ENCODE assay signal across 8 mouse cellular contexts in genomic region chr8:80610549-80611440, GRCm38 (mm10). TPM values are rescaled to one million over a fixed set of nuclear protein-coding genes. Genes with fewer than 3 reads are reported as not detected.
DNase-seq lines count a peak whose midpoint lies in the region; ATAC-seq and TF ChIP-seq lines count a peak whose summit lies in the region.

Gene Frem3, plus strand, starts transcription at chr8:80611080.

- WGBS in kidney, embryonic 14.5 days = 2% methylated on average over 32 of the region's 32 CpGs
- 2% methylated on average over 32 of the region's 32 CpGs for WGBS in hindbrain, embryonic 10.5 days
- WGBS in midbrain, postnatal 0 days = 2% methylated on average over 32 of the region's 32 CpGs

- no peak for TF ChIP-seq CTCF in midbrain, postnatal 0 days (IDR thresholded peaks at IDR 0.05)

- peak within 1 kb of the TSS; percentile 51 for H3K4me2 ChIP-seq in kidney, embryonic 14.5 days (replicated peaks; ENCODE audit: low read depth, low read length)
- H3K4me2 ChIP-seq in midbrain, postnatal 0 days (ENCODE audit: low read depth, low read length, poor library complexity, severe bottlenecking) = peak within 1 kb of the TSS; percentile 88

- DNase-seq in kidney, postnatal 14 days = no peak
- peak; percentile 10 for DNase-seq in brain, adult 2 months (ENCODE audit: low read depth, low spot score)
- DNase-seq in hindbrain, embryonic 10.5 days (ENCODE audit: low spot score) = no peak
- DNase-seq in midbrain, postnatal 0 days (ENCODE audit: low spot score) = no peak
- DNase-seq in urinary bladder, postnatal 25 days (ENCODE audit: low spot score) = no peak
- no peak for DNase-seq in MN1 (ENCODE audit: low spot score)
- DNase-seq in urinary bladder, adult 18-20 months (ENCODE audit: low spot score in 2 of 2) = no peak

- no peak within 1 kb of the TSS for H3K9ac ChIP-seq in kidney, embryonic 14.5 days (ENCODE audit: low read depth, low read length)
- peak within 1 kb of the TSS; percentile 48 for H3K9ac ChIP-seq in midbrain, postnatal 0 days (replicated peaks; ENCODE audit: low read length, poor library complexity, severe bottlenecking)

- H3K9me3 ChIP-seq in kidney, embryonic 14.5 days (ENCODE audit: control insufficient read depth, low read length) = no peaks in the 10 kb centered on the region
- no peaks in the 10 kb centered on the region for H3K9me3 ChIP-seq in hindbrain, embryonic 10.5 days
- H3K9me3 ChIP-seq in midbrain, postnatal 0 days (ENCODE audit: low read length) = no peaks in the 10 kb centered on the region

- peak within 1 kb of the TSS; percentile 27 for H3K4me3 ChIP-seq in kidney, embryonic 14.5 days (ENCODE audit: low read length)
- H3K4me3 ChIP-seq in hindbrain, embryonic 10.5 days = peak within 1 kb of the TSS; percentile 42
- peak within 1 kb of the TSS; percentile 44 for H3K4me3 ChIP-seq in midbrain, postnatal 0 days (ENCODE audit: low read depth, low read length)

- ATAC-seq in kidney, embryonic 14.5 days (ENCODE audit: low FRiP score, low TSS enrichment) = peak; percentile 79
- no peak for ATAC-seq in midbrain, postnatal 0 days (ENCODE audit: low FRiP score)

- peaks cover 21% of the 10 kb centered on the region for H3K27me3 ChIP-seq in kidney, embryonic 14.5 days (ENCODE audit: control insufficient read depth, insufficient read depth, low read length)
- H3K27me3 ChIP-seq in hindbrain, embryonic 10.5 days (ENCODE audit: insufficient read depth, poor library complexity, severe bottlenecking) = peaks cover 29% of the 10 kb centered on the region
- peaks cover 12% of the 10 kb centered on the region for H3K27me3 ChIP-seq in midbrain, postnatal 0 days (ENCODE audit: insufficient read depth, low read length)

- H3K36me3 ChIP-seq in kidney, embryonic 14.5 days (ENCODE audit: control insufficient read depth, insufficient read depth, low read length) = no peaks in the 10 kb centered on the region
- H3K36me3 ChIP-seq in hindbrain, embryonic 10.5 days = no peaks in the 10 kb centered on the region
- H3K36me3 ChIP-seq in midbrain, postnatal 0 days (ENCODE audit: insufficient read depth, low read length) = no peaks in the 10 kb centered on the region

- H3K4me1 ChIP-seq in kidney, embryonic 14.5 days (ENCODE audit: control insufficient read depth, insufficient read depth, low read length) = 0 out of 2 replicates have a peak, but pooled peaks cover 6% of the 10 kb centered on the region
- peaks cover 15% of the 10 kb centered on the region for H3K4me1 ChIP-seq in hindbrain, embryonic 10.5 days (replicated peaks)
- no peaks in the 10 kb centered on the region for H3K4me1 ChIP-seq in midbrain, postnatal 0 days (ENCODE audit: insufficient read depth, low read length)

- H3K27ac ChIP-seq in kidney, embryonic 14.5 days (ENCODE audit: low read depth, low read length) = no peak within 1 kb of the TSS
- no peak within 1 kb of the TSS for H3K27ac ChIP-seq in hindbrain, embryonic 10.5 days
- no peak within 1 kb of the TSS for H3K27ac ChIP-seq in midbrain, postnatal 0 days (ENCODE audit: low read depth, low read length)

RNA-seq across cellular contexts. Expression of gene Frem3, which starts in this region (rescaled TPM):
- 0.10 and 0.38 TPM in 2 replicates for polyA plus RNA-seq in kidney, embryonic 14.5 days (2014; fragmentation: Nextera tagmentation; extraction: Ambion mirVana)
- 0.02 and 0.03 TPM in 2 replicates for polyA plus RNA-seq in hindbrain, embryonic 10.5 days (2016; fragmentation: Nextera tagmentation; extraction: Ambion mirVana)
- total RNA-seq in midbrain, postnatal 0 days (2014; rRNA removed) = 0.57 and 0.71 TPM in 2 replicates
- polyA plus RNA-seq in midbrain, postnatal 0 days (2015; fragmentation: Nextera tagmentation; extraction: Ambion mirVana) = 0.23 and 0.32 TPM in 2 replicates

Comparison
In these comparisons a context has a peak if more than half of its experiments do, and no peak if none do; other contexts are left out.
1. Peak in ATAC-seq, H3K4me3 ChIP-seq and H3K4me2 ChIP-seq in kidney, embryonic 14.5 days; RNA of the gene not detected or under 1 TPM.